Mouse (Mus musculus) megakaryocyte, embryonic 14.5 days (primary cell): Measurements from ENCODE around the gene Fn1.

Source experiments
- FLI1 ChIP-seq: IDR thresholded peaks from 2 replicates; pipeline ENCODE4 v1.6.1; 2012; ENCODE audit warnings: low read length, inconsistent platforms, mixed read lengths
- GATA1 ChIP-seq: IDR thresholded peaks from 3 replicates; pipeline ENCODE4 v1.6.1; 2012; ENCODE audit warnings: mixed read lengths, low read length, inconsistent platforms, borderline replicate concordance

DNA sequence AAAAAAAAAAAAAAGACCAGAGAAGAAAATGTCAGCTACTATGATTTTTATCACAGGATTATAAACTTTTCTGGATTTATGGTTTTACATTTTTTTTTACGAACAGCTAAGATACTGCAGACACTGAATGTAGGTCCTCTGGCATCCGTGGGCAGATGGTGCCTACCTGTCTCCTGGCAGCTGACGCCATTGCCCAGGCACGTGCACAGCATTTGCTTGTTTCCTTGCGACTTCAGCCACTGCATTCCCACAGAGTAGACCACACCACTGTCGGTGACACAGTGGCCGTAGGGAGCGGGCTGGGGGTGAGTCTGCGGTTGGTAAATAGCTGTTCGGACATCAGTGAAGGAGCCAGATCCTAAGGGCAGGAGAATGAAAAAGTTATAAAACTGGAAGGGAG lies 10.2 kb downstream of the Fn1 start:
- TF ChIP-seq GATA1 (no peak), FLI1 (no peak)
